Mouse (Mus musculus): ENCODE data around the gene Plcl2.

- TF ChIP-seq CTCF (conservative IDR thresholded peaks at IDR 0.05; ENCODE audit: insufficient read depth, insufficient read length, low read depth, low read length) (no peak), POLR2A (IDR thresholded peaks at IDR 0.05; ENCODE audit: low read depth, low read length) (no peak)
These were observed 20.8 kb upstream of the Plcl2 start for GRCm38 (mm10) chr17:50488406-50488805.

All from kidney, adult 2 months (tissue).